8 mouse cellular contexts compared by ENCODE assay signal in the genomic region with DNA sequence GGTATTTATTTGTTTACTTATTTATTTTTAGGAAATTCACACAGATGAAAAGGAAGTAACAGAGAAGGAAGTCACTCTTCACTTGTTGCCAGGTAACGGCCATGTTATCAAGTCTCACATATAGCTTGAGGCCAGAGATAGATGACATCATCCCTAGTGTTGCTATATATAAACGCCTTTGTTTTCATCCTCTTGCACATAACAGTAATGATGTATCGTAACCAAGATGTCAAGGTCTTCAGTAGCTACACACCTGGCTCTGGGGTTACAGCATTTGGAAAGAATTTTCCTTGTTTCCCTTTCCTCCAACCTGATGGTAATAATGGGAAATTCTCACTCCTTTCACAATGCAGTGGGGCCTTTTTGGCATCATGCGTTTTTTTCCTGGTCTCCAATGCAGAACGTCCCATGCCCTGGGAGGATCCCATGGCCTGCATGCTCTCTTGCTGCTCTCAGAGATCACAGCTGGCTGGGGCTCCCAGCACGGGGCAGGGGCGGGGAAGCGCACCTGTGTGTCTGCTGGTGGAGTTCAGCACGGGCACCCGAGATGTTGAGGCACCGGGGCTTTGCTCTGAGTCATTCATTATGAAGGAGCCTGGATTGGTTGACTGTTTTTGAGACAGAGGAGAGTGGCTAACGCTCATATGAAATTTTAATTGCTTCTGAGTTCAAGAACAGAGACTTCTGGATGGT. TPM values are rescaled to one million over a fixed set of nuclear protein-coding genes. Genes with fewer than 3 reads are reported as not detected.
A peak's percentile ranks its signal among the peaks of the same experiment; 100 is the strongest.
DNase-seq lines count a peak whose midpoint lies in the region; ATAC-seq and TF ChIP-seq lines count a peak whose summit lies in the region.

No protein-coding gene starts in this region.

- H3K27ac ChIP-seq in left cerebral cortex, adult 2 months, result peak overlapping the region; percentile 28; the same call in 1 of the 2 replicates
- peak overlapping the region; percentile 33 for H3K27ac ChIP-seq in liver, embryonic 12.5 days
- no peak overlapping the region for H3K27ac ChIP-seq in kidney, adult 2 months (ENCODE audit: insufficient read depth, low read depth, low read length)

- TF ChIP-seq CTCF in left cerebral cortex, adult 2 months (IDR thresholded peaks at IDR 0.05), result no peak
- TF ChIP-seq CTCF in brain, embryonic 14.5 days (IDR thresholded peaks at IDR 0.05; ENCODE audit: borderline replicate concordance, extremely low read depth, insufficient read depth, insufficient read length), result no peak
- TF ChIP-seq CTCF in kidney, adult 2 months (conservative IDR thresholded peaks at IDR 0.05; ENCODE audit: insufficient read depth, insufficient read length, low read depth, low read length), result no peak

- no peak overlapping the region for H3K4me3 ChIP-seq in left cerebral cortex, adult 2 months
- no peak overlapping the region for H3K4me3 ChIP-seq in liver, embryonic 12.5 days
- H3K4me3 ChIP-seq in kidney, adult 2 months (ENCODE audit: insufficient read depth, low read depth, low read length), result no peak overlapping the region

- intact Hi-C loops in left cerebral cortex, adult 2 months (cut with DNase I), result no loop called here

- no peaks in the 10 kb centered on the region for H3K9me3 ChIP-seq in liver, embryonic 12.5 days (replicated peaks)

- TF ChIP-seq POLR2A in brain, embryonic 14.5 days (IDR thresholded peaks at IDR 0.05; ENCODE audit: borderline replicate concordance, extremely low read depth, insufficient read depth, insufficient read length, poor library complexity, severe bottlenecking), result no peak
- TF ChIP-seq POLR2A in kidney, adult 2 months (IDR thresholded peaks at IDR 0.05; ENCODE audit: low read depth, low read length), result no peak

- H3K27me3 ChIP-seq in liver, embryonic 12.5 days (replicated peaks), result no peaks in the 10 kb centered on the region
- no peaks in the 10 kb centered on the region for H3K27me3 ChIP-seq in kidney, adult 2 months (replicated peaks; ENCODE audit: control insufficient read depth, insufficient read depth, low read length)

- ATAC-seq in liver, embryonic 12.5 days, result peak; percentile 68

- H3K4me1 ChIP-seq in liver, embryonic 12.5 days, result peaks cover 79% of the 10 kb centered on the region
- peaks cover 19% of the 10 kb centered on the region for H3K4me1 ChIP-seq in kidney, adult 2 months (ENCODE audit: control insufficient read depth, insufficient read depth, low read length)

- WGBS in liver, embryonic 12.5 days (ENCODE audit: insufficient replicate concordance), result 48% methylated on average over 12 of the region's 12 CpGs
- 48% methylated on average over 12 of the region's 12 CpGs for WGBS in kidney, adult 2 months

- DNase-seq in left cerebral cortex, adult 2 months (ENCODE audit: extremely low spot score in 1 of 2, low spot score in 2 of 2), result no peak
- no peak for DNase-seq in left cerebral cortex, adult 9 months (ENCODE audit: low spot score in 2 of 2)
- peak; percentile 44 for DNase-seq in brain, embryonic 14.5 days (ENCODE audit: low read depth)
- DNase-seq in thymus, postnatal 0 days (ENCODE audit: low spot score), result peak; percentile 91
- DNase-seq in gastrocnemius, postnatal 10 days, result no peak
- DNase-seq in gastrocnemius, adult 8-10 months (ENCODE audit: low spot score in 2 of 2), result no peak
- no peak for DNase-seq in kidney, adult 2 months

- peak overlapping the region; percentile 16; the same call in 1 of the 2 replicates for H3K4me2 ChIP-seq in liver, embryonic 12.5 days

- H3K9ac ChIP-seq in liver, embryonic 12.5 days, result no peak overlapping the region

- peaks cover 35% of the 10 kb centered on the region for H3K36me3 ChIP-seq in liver, embryonic 12.5 days
- peaks cover 3% of the 10 kb centered on the region; the same call in 1 of the 2 replicates for H3K36me3 ChIP-seq in kidney, adult 2 months (ENCODE audit: control insufficient read depth, insufficient read depth, low read length)

RNA-seq across cellular contexts. Expression of a gene that starts 25.6 kb away (rescaled TPM):
- total RNA-seq in left cerebral cortex, adult 2 months (2021), result 10 to 100 TPM; 54.9 to 55.6 TPM
- polyA plus RNA-seq in brain, embryonic 14.5 days (2012; rRNA removed), result 14.4 TPM in 2 replicates
- polyA plus RNA-seq in liver, embryonic 12.5 days (2016; fragmentation: Nextera tagmentation; extraction: Ambion mirVana), result 11.9 and 12.3 TPM in 2 replicates
- polyA plus RNA-seq in thymus, postnatal 0 days (2015; fragmentation: Nextera tagmentation; extraction: Ambion mirVana), result 15.9 and 19.0 TPM in 2 replicates
- 10 to 100 TPM in 1 of 2 experiments, 1 to 10 TPM in 1; 9.0 to 10.9 TPM for total RNA-seq in gastrocnemius, postnatal 10 days (2021)
- total RNA-seq in gastrocnemius, adult 8-10 months (2022), result 1 to 10 TPM; 2.7 to 4.6 (median 3.7) TPM
- polyA plus RNA-seq in kidney, adult 2 months (2012; rRNA removed), result 27.3 and 28.1 TPM in 2 replicates

Comparison
In these comparisons a context has a peak if more than half of its experiments do, and no peak if none do; other contexts are left out.
1. DNase-seq: peak in brain, embryonic 14.5 days (single experiment) and thymus, postnatal 0 days (single experiment); none in left cerebral cortex, adult 2 months (0 of 2), left cerebral cortex, adult 9 months (0 of 2), gastrocnemius, postnatal 10 days (single experiment), gastrocnemius, adult 8-10 months (0 of 2) and kidney, adult 2 months (single experiment).